Mouse (Mus musculus) liver, embryonic 11.5 days (tissue): Measurements from ENCODE around the gene Stim2. TPM values are rescaled to one million over a fixed set of nuclear protein-coding genes. Genes with fewer than 3 reads are reported as not detected.
A peak's percentile ranks its signal among the peaks of the same experiment; 100 is the strongest.

Experiments
- ATAC-seq: fragments of 200-750 bp; cut with Nextera tagmentation; replicated peaks from 2 replicates; pipeline ENCODE4 v1.8.0; 2017; ENCODE audit warnings: moderate number of reproducible peaks, mild to moderate bottlenecking, moderate TSS enrichment, moderate library complexity; ENCODE audit not compliant: low FRiP score
- DNase-seq: peaks from one replicate; pipeline ENCODE4 v3.0.0-alpha.2; 2017; ENCODE audit warnings: low spot score
- H3K27ac ChIP-seq: fragments of 300-500 bp; sonication (generic); 2 replicates; pipeline ENCODE4 v1.5.1; 2014; ENCODE audit warnings: mild to moderate bottlenecking, low read depth, low read length, control low read depth
- H3K27me3 ChIP-seq: fragments of 300-500 bp; sonication (generic); replicated peaks from 2 replicates; pipeline ENCODE4 v1.6.1; 2014; ENCODE audit warnings: low read length, mixed read lengths; ENCODE audit not compliant: control insufficient read depth, insufficient read depth
- H3K36me3 ChIP-seq: fragments of 300-500 bp; sonication (generic); 2 replicates; pipeline ENCODE4 v1.6.1; 2014; ENCODE audit warnings: mild to moderate bottlenecking, low read length, moderate library complexity, mixed read lengths; ENCODE audit not compliant: control insufficient read depth, insufficient read depth
- H3K4me1 ChIP-seq: fragments of 300-500 bp; sonication (generic); replicated peaks from 2 replicates; pipeline ENCODE4 v1.6.1; 2014; ENCODE audit warnings: low read length, mixed read lengths; ENCODE audit not compliant: control insufficient read depth, insufficient read depth
- H3K4me2 ChIP-seq: fragments of 300-500 bp; sonication (generic); 2 replicates; pipeline ENCODE4 v1.6.1; 2014; ENCODE audit warnings: mild to moderate bottlenecking, control low read depth, moderate library complexity
- H3K4me3 ChIP-seq: fragments of 300-500 bp; sonication (generic); 2 replicates; pipeline ENCODE4 v1.5.1; 2014; ENCODE audit warnings: low read depth, low read length, control low read depth
- H3K9ac ChIP-seq: fragments of 300-500 bp; sonication (generic); 2 replicates; pipeline ENCODE4 v1.6.1; 2014; ENCODE audit warnings: low read depth, low read length, control low read depth
- H3K9me3 ChIP-seq: fragments of 300-500 bp; sonication (generic); 2 replicates; pipeline ENCODE4 v1.6.1; 2016; ENCODE audit warnings: low read length, inconsistent platforms, mixed read lengths; ENCODE audit not compliant: control insufficient read depth
- WGBS: fragments of 180-500 bp; shearing (Covaris S2); extraction: QIAGEN DNeasy Blood & Tissue Kit; methylation state at CpG from one replicate; pipeline ENCODE4 v1.1.7; 2014; 5-methylcytosine and 5-hydroxymethylcytosine counted together
- polyA plus RNA-seq: library from polyadenylated mRNA; unstranded; fragments of >200 nt; fragmentation: Nextera tagmentation; extraction: Ambion mirVana; gene quantifications from 2 replicates; pipeline ENCODE4 v1.2.1, GENCODE M21; 2014

Stim2 gene
- polyA plus RNA-seq, 1 experiment from 2014 or later: 13.2 TPM

- no peak overlapping the region for H3K4me3 ChIP-seq
These were observed 102.6 kb downstream of the Stim2 start for GRCm38 (mm10) chr5:54100916-54101315.

GRCm38 (mm10) chr5:54101318-54101717 lies 103.0 kb downstream of the Stim2 start:
- no peak overlapping the region for H3K4me2 ChIP-seq
- no peak for ATAC-seq
- WGBS: 39% methylated on average over 5 of the region's 5 CpGs

More at GRCm38 (mm10) chr5:54100916-54101315, 102.6 kb downstream of the Stim2 start:
- H3K4me1 ChIP-seq: 0 out of 2 replicates have a peak, but pooled peaks cover 2% of the 10 kb centered on the region
- no peak overlapping the region for H3K4me2 ChIP-seq
- 68% methylated on average over 3 of the region's 3 CpGs for WGBS
- no peaks in the 10 kb centered on the region for H3K9me3 ChIP-seq
- no peaks in the 10 kb centered on the region for H3K27me3 ChIP-seq
- no peaks in the 10 kb centered on the region for H3K36me3 ChIP-seq
- DNase-seq: no peak
- no peak for ATAC-seq
- no peak overlapping the region for H3K9ac ChIP-seq
- H3K27ac ChIP-seq: no peak overlapping the region

DNA sequence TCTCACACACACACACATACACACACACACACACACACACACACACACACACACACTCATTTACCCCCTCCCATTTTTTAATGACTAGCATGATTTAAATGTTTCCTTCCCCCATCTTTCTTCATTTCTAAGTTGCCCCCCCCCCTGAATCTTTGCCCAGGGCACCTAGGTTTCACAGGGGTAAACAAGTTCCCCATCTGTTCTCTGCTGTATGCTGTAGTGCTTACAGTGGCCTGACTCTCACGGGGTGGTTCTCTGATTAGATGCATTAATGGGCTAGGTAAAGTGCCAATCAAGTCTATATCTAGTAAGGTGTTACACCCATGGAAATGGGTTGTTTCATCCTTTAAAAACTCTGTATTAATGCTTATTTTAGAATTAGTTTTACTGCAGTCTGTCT lies 103.7 kb downstream of the Stim2 start:
- WGBS: 65% methylated on average over 1 of the region's 1 CpGs
- Histone ChIP-seq H3K4me3 (no peak overlapping the region), H3K27me3 (no peaks in the 10 kb centered on the region), H3K36me3 (no peaks in the 10 kb centered on the region), H3K9ac (no peak overlapping the region), H3K27ac (no peak overlapping the region), H3K9me3 (no peaks in the 10 kb centered on the region), H3K4me2 (no peak overlapping the region), H3K4me1 (0 out of 2 replicates have a peak, but pooled peaks cover 2% of the 10 kb centered on the region)
- DNase-seq (no peak), ATAC-seq (no peak)

More at GRCm38 (mm10) chr5:54101318-54101717, 103.0 kb downstream of the Stim2 start:
- no peak overlapping the region for H3K27ac ChIP-seq
- no peaks in the 10 kb centered on the region for H3K27me3 ChIP-seq
- H3K4me1 ChIP-seq: 0 out of 2 replicates have a peak, but pooled peaks cover 2% of the 10 kb centered on the region
- H3K4me3 ChIP-seq: no peak overlapping the region
- H3K36me3 ChIP-seq: no peaks in the 10 kb centered on the region
- DNase-seq: no peak
- H3K9ac ChIP-seq: no peak overlapping the region
- H3K9me3 ChIP-seq: no peaks in the 10 kb centered on the region

- ATAC-seq (no peak), DNase-seq (no peak)
- H3K36me3 ChIP-seq: no peaks in the 10 kb centered on the region
- H3K4me1 ChIP-seq: no peaks in the 10 kb centered on the region
- no peak overlapping the region for H3K27ac ChIP-seq
- no peak overlapping the region for H3K4me2 ChIP-seq
- no peak overlapping the region for H3K9ac ChIP-seq
- WGBS: 85% methylated on average over 4 of the region's 4 CpGs
- no peaks in the 10 kb centered on the region for H3K27me3 ChIP-seq
- no peaks in the 10 kb centered on the region for H3K9me3 ChIP-seq
- no peak overlapping the region for H3K4me3 ChIP-seq
These were observed 108.4 kb downstream of the Stim2 start for GRCm38 (mm10) chr5:54106669-54107068.

DNA sequence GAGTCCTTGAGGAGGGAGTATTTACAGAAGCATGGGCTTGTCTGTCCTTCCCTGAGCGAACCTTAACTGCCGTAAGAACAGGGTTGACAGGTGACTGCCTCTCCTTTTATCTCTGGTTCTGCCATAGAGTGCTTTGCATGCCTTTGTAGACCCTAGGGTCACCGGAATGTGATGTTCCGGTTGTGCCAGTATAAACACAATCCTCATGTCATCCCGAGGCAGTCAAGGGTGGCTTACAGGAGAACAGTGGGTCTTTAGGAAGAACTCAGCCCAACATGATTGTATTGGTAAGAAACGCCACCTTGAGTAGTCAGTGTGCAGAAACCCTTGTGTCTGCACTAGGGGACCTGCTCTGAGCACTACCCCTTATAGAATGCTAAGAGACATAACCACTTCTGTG lies 108.8 kb downstream of the Stim2 start:
- Histone ChIP-seq H3K27ac (no peak overlapping the region), H3K27me3 (no peaks in the 10 kb centered on the region), H3K4me2 (no peak overlapping the region), H3K9ac (no peak overlapping the region), H3K36me3 (no peaks in the 10 kb centered on the region), H3K4me1 (no peaks in the 10 kb centered on the region), H3K4me3 (no peak overlapping the region), H3K9me3 (no peaks in the 10 kb centered on the region)
- WGBS: 75% methylated on average over 6 of the region's 6 CpGs
- no peak for ATAC-seq
- DNase-seq: no peak

GRCm38 (mm10) chr5:54109096-54109495 lies 110.8 kb downstream of the Stim2 start:
- no peak for ATAC-seq
- Histone ChIP-seq H3K4me2 (no peak overlapping the region), H3K27me3 (no peaks in the 10 kb centered on the region), H3K36me3 (no peaks in the 10 kb centered on the region), H3K27ac (no peak overlapping the region), H3K9ac (no peak overlapping the region), H3K4me1 (no peaks in the 10 kb centered on the region), H3K4me3 (no peak overlapping the region), H3K9me3 (no peaks in the 10 kb centered on the region)
- no peak for DNase-seq
- 88% methylated on average over 5 of the region's 5 CpGs for WGBS

DNA sequence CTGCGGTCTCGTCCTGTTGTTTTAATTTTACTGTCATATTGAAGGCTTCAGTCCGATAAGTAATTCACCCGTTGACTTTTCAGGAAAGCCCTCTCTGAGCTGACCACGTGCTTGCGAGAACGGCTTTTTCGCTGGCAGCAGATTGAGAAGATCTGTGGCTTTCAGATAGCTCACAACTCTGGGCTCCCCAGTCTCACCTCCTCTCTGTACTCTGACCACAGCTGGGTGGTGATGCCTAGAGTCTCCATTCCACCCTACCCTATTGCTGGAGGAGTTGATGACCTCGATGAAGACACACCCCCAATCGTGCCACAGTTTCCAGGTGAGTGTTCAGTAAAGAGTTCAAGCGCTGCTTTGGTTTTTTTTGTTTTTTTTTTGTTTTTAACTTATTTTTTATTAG lies 112.5 kb downstream of the Stim2 start:
- Histone ChIP-seq H3K4me3 (no peak overlapping the region), H3K36me3 (no peaks in the 10 kb centered on the region), H3K27ac (no peak overlapping the region), H3K4me1 (no peaks in the 10 kb centered on the region), H3K9ac (no peak overlapping the region), H3K9me3 (no peaks in the 10 kb centered on the region), H3K4me2 (no peak overlapping the region), H3K27me3 (no peaks in the 10 kb centered on the region)
- ATAC-seq (0 out of 2 replicates have a peak, but pooled peaks have one; percentile 36), DNase-seq (no peak)
- 76% methylated on average over 11 of the region's 11 CpGs for WGBS

DNA sequence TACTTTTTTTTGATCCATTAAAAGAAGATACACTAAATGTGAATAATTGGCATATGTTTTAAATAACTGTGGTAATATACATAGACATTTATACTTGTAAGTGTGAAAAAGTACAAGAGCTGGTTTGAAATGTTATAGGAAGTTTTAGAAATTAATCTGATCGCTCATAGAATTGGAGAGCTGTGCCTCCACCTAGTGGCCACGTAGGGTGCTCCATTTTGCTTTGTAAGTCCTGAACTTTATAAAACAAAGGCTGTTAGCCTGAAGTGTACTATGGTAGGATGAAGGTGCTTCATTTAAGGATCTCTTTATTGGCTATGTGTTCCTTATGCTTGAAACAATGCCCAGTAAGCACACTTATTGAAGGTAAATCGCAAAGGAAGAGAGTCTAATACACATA lies 115.0 kb downstream of the Stim2 start:
- no peak for DNase-seq

DNA sequence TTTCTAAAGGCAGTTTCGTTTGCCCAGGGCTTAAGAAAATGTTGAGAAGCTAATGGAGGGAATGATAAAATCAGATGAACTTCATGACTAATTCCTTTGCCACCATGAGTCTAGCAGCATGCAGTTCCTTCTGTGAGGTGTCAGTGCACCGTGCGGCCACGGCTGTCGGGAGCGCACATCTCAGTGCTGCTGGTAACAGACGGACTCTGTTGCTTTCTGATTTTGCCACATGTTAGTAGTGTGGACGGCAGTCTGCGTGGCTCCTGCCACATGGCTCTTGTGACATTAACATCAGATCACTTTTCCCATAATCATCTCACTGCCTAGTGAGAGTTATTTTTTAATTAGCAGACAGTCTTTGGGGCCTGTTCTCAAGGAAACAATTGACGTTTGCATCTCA lies 118.2 kb downstream of the Stim2 start:
- no peak for ATAC-seq
- H3K36me3 ChIP-seq: no peaks in the 10 kb centered on the region; the same call in 1 of the 2 replicates
- no peaks in the 10 kb centered on the region for H3K4me1 ChIP-seq
- no peaks in the 10 kb centered on the region for H3K9me3 ChIP-seq
- no peak for DNase-seq
- no peak overlapping the region for H3K9ac ChIP-seq
- no peaks in the 10 kb centered on the region for H3K27me3 ChIP-seq
- H3K4me3 ChIP-seq: no peak overlapping the region
- H3K4me2 ChIP-seq: no peak overlapping the region
- H3K27ac ChIP-seq: no peak overlapping the region
- whole genome bisulfite sequencing: 94% methylated on average over 10 of the region's 10 CpGs

More for the DNA sequence above, 115.0 kb downstream of the Stim2 start:
- no peaks in the 10 kb centered on the region for H3K27me3 ChIP-seq
- no peak for ATAC-seq
- H3K4me2 ChIP-seq: no peak overlapping the region
- no peak overlapping the region for H3K27ac ChIP-seq
- no peaks in the 10 kb centered on the region for H3K9me3 ChIP-seq
- H3K4me1 ChIP-seq: no peaks in the 10 kb centered on the region
- H3K9ac ChIP-seq: no peak overlapping the region
- WGBS: 32% methylated on average over 3 of the region's 3 CpGs
- H3K4me3 ChIP-seq: no peak overlapping the region
- H3K36me3 ChIP-seq: no peaks in the 10 kb centered on the region; the same call in 1 of the 2 replicates
